Comparison of ENCODE assay signal across 8 mouse cellular contexts in genomic region chr2:71598368-71598767, GRCm38 (mm10). TPM values are rescaled to one million over a fixed set of nuclear protein-coding genes. Genes with fewer than 3 reads are reported as not detected.
A peak's percentile ranks its signal among the peaks of the same experiment; 100 is the strongest.
DNase-seq lines count a peak whose midpoint lies in the region; ATAC-seq lines count a peak whose summit lies in the region.

No protein-coding gene starts in this region.

- WGBS in limb, embryonic 13.5 days: 58% methylated on average over 10 of the region's 10 CpGs

- H3K36me3 ChIP-seq in limb, embryonic 13.5 days: no peaks in the 10 kb centered on the region

- no peak overlapping the region for H3K27ac ChIP-seq in limb, embryonic 13.5 days

- H3K27me3 ChIP-seq in limb, embryonic 13.5 days: 0 out of 2 replicates have a peak, but pooled peaks cover 5% of the 10 kb centered on the region

- DNase-seq in frontal cortex, postnatal 36 days (ENCODE audit: low spot score in 2 of 2): peak; percentile 42 to 46
- no peak for DNase-seq in frontal cortex, postnatal 10 days (ENCODE audit: low spot score in 2 of 2)
- peak; percentile 8 for DNase-seq in urinary bladder, postnatal 14 days (ENCODE audit: low spot score)
- DNase-seq in urinary bladder, postnatal 25 days (ENCODE audit: low spot score): no peak
- no peak for DNase-seq in c-Kit-positive CD71-positive TER-119-positive erythroid progenitor cells, embryonic 14.5 days (ENCODE audit: low spot score)
- DNase-seq in cerebellum, adult 9-11 months: no peak
- no peak for DNase-seq in adrenal gland, adult (ENCODE audit: inconsistent age in 2 of 2, low spot score in 1 of 2)

- H3K4me3 ChIP-seq in limb, embryonic 13.5 days: no peak overlapping the region

- H3K4me1 ChIP-seq in limb, embryonic 13.5 days: peaks cover 14% of the 10 kb centered on the region

- ATAC-seq in limb, embryonic 13.5 days (ENCODE audit: low FRiP score, low read depth): no peak

- H3K9me3 ChIP-seq in limb, embryonic 13.5 days: no peaks in the 10 kb centered on the region

- H3K9ac ChIP-seq in limb, embryonic 13.5 days: no peak overlapping the region

- H3K4me2 ChIP-seq in limb, embryonic 13.5 days (replicated peaks): peak overlapping the region; percentile 34

RNA-seq across cellular contexts. Expression of gene Dlx2, which starts 51.8 kb away (rescaled TPM):
- 3.7 and 4.4 TPM in 2 replicates for polyA plus RNA-seq in limb, embryonic 13.5 days (2015; fragmentation: Nextera tagmentation; extraction: Ambion mirVana)

Comparison
In these comparisons a context has a peak if more than half of its experiments do, and no peak if none do; other contexts are left out.
1. DNase-seq: peak in frontal cortex, postnatal 36 days (2 of 2) and urinary bladder, postnatal 14 days (single experiment); none in frontal cortex, postnatal 10 days (0 of 2), urinary bladder, postnatal 25 days (single experiment), c-Kit-positive CD71-positive TER-119-positive erythroid progenitor cells, embryonic 14.5 days (single experiment), cerebellum, adult 9-11 months (single experiment) and adrenal gland, adult (0 of 2).